Comparison of ENCODE assay signal across 13 mouse cellular contexts in genomic region chr6:34720447-34720846, GRCm38 (mm10). TPM values are rescaled to one million over a fixed set of nuclear protein-coding genes. Genes with fewer than 3 reads are reported as not detected.
DNase-seq lines count a peak whose midpoint lies in the region; ATAC-seq and TF ChIP-seq lines count a peak whose summit lies in the region.
"Had no signal": no experiment of that assay in that cellular context is flagged by ENCODE, and none has a peak within 500 bp of the region (broad histone marks: within the 10 kb centered on the region; RNA-seq: fewer than 3 reads in every experiment).

No protein-coding gene starts in this region.

- intact Hi-C loops in left cerebral cortex, postnatal 10 days (cut with DNase I): no loop called here

- peak; percentile 40 for DNase-seq in adrenal gland, adult 2 months
- no peak for DNase-seq in adrenal gland, postnatal 25 days
- DNase-seq in liver, adult 2 months (ENCODE audit: extremely low read depth, low read depth, low spot score): peak; percentile 79
- DNase-seq in liver, embryonic 11.5 days (ENCODE audit: low spot score): no peak
- peak; percentile 35 to 40 for DNase-seq in kidney, postnatal 4 days
- DNase-seq in left cerebral cortex, postnatal 10 days (ENCODE audit: extremely low spot score in 1 of 2, low spot score in 2 of 2): no peak
- no peak for DNase-seq in ovary, postnatal 14 days (ENCODE audit: low spot score)
- no peak for DNase-seq in thymus, adult 18-20 months
- DNase-seq: cerebellum, postnatal 14 days; forebrain, postnatal 0 days had no signal

- H3K9me3 ChIP-seq in liver, embryonic 11.5 days (ENCODE audit: control insufficient read depth, low read length): peaks cover 2% of the 10 kb centered on the region; the same call in 1 of the 2 replicates

- WGBS in liver, adult 2 months: 11% methylated on average over 4 of the region's 4 CpGs
- WGBS in liver, embryonic 11.5 days: 62% methylated on average over 4 of the region's 4 CpGs

- H3K27me3 ChIP-seq in liver, adult 2 months (ENCODE audit: control insufficient read depth, insufficient read depth, low read length): no peaks in the 10 kb centered on the region
- H3K27me3 ChIP-seq in liver, embryonic 11.5 days (replicated peaks; ENCODE audit: control insufficient read depth, insufficient read depth, low read length): no peaks in the 10 kb centered on the region

- no peak overlapping the region for H3K9ac ChIP-seq in liver, adult 2 months (ENCODE audit: low read depth, low read length)
- no peak overlapping the region for H3K9ac ChIP-seq in liver, embryonic 11.5 days (ENCODE audit: low read depth, low read length)
- H3K9ac ChIP-seq: forebrain, postnatal 0 days had no signal

- ATAC-seq in liver, embryonic 11.5 days (replicated peaks; ENCODE audit: low FRiP score): no peak
- ATAC-seq: forebrain, postnatal 0 days; hindbrain, postnatal 0 days had no signal

- H3K4me2 ChIP-seq in liver, embryonic 11.5 days: no peak overlapping the region

- no peak for TF ChIP-seq CTCF in liver, adult 2 months (IDR thresholded peaks at IDR 0.05; ENCODE audit: low read depth, low read length)

- peaks cover 66% of the 10 kb centered on the region for H3K4me1 ChIP-seq in liver, adult 2 months (ENCODE audit: control insufficient read depth, insufficient read depth, low read length)
- H3K4me1 ChIP-seq in liver, embryonic 11.5 days (replicated peaks; ENCODE audit: control insufficient read depth, insufficient read depth, low read length): peaks cover 25% of the 10 kb centered on the region

- H3K36me3 ChIP-seq in liver, adult 2 months (ENCODE audit: control insufficient read depth, insufficient read depth, low read length): no peaks in the 10 kb centered on the region
- no peaks in the 10 kb centered on the region for H3K36me3 ChIP-seq in liver, embryonic 11.5 days (ENCODE audit: control insufficient read depth, insufficient read depth, low read length)

- peaks cover 30% of the 10 kb centered on the region; the same call in 1 of the 2 replicates for H3K79me2 ChIP-seq in liver, adult 2 months (ENCODE audit: control insufficient read depth, insufficient read depth, low read length)

- no peak overlapping the region for H3K4me3 ChIP-seq in liver, adult 2 months (ENCODE audit: insufficient read depth, low read depth, low read length)
- H3K4me3 ChIP-seq in liver, embryonic 11.5 days (ENCODE audit: low read depth, low read length): no peak overlapping the region
- H3K4me3 ChIP-seq: layer of hippocampus, adult 2 months had no signal

- no peak overlapping the region for H3K27ac ChIP-seq in liver, adult 2 months (replicated peaks; ENCODE audit: insufficient read depth, low read depth, low read length)
- H3K27ac ChIP-seq in liver, embryonic 11.5 days (ENCODE audit: low read depth, low read length): no peak overlapping the region
- H3K27ac ChIP-seq: hindbrain, postnatal 0 days; layer of hippocampus, adult 2 months; stomach, postnatal 0 days had no signal

- TF ChIP-seq POLR2A in liver, adult 2 months (IDR thresholded peaks at IDR 0.05; ENCODE audit: extremely low read depth, insufficient read depth, low read length): no peak

RNA-seq across cellular contexts. Expression of gene Agbl3, which starts 59.8 kb away (rescaled TPM):
- 10 to 100 TPM; 10.0 to 15.8 TPM for total RNA-seq in adrenal gland, adult 2 months (2021)
- polyA plus RNA-seq in adrenal gland, adult 2 months (2012; rRNA removed): 4.2 and 4.9 TPM in 2 replicates
- total RNA-seq in adrenal gland, postnatal 25 days (2021): 12.8 and 17.3 TPM in 2 replicates
- 8.4 and 8.6 TPM in 2 replicates for total RNA-seq in liver, adult 2 months (2014; rRNA removed)
- 2.2 and 2.3 TPM in 2 replicates for polyA plus RNA-seq in liver, adult 2 months (2012; rRNA removed)
- 4.4 and 4.5 TPM in 2 replicates for polyA plus RNA-seq in liver, embryonic 11.5 days (2014; fragmentation: Nextera tagmentation; extraction: Ambion mirVana)
- 10 to 100 TPM; 17.1 to 19.7 TPM for total RNA-seq in left cerebral cortex, postnatal 10 days (2021)

Comparison
In these comparisons a context has a peak if more than half of its experiments do, and no peak if none do; other contexts are left out.
1. DNase-seq: peak in adrenal gland, adult 2 months (single experiment), liver, adult 2 months (single experiment) and kidney, postnatal 4 days (2 of 2); none in adrenal gland, postnatal 25 days (single experiment), liver, embryonic 11.5 days (single experiment), left cerebral cortex, postnatal 10 days (0 of 2), ovary, postnatal 14 days (single experiment) and thymus, adult 18-20 months (0 of 2).